Mouse (Mus musculus) testis, adult 2 months (tissue): Measurements from ENCODE around the gene Gse1.
A peak's percentile ranks its signal among the peaks of the same experiment; 100 is the strongest.

ENCODE experiments used
- CTCF ChIP-seq: fragments of 200-500 bp; IDR thresholded peaks from 2 replicates; pipeline ENCODE4 v1.5.1; 2012; ENCODE audit warnings: low read depth, mild to moderate bottlenecking, inconsistent platforms, low read length, moderate library complexity; ENCODE audit not compliant: control insufficient read depth, insufficient read depth, insufficient replicate concordance
- POLR2A ChIP-seq: fragments of 200-500 bp; IDR thresholded peaks from 2 replicates; pipeline ENCODE4 v1.6.1; 2012; ENCODE audit warnings: low read depth, mild to moderate bottlenecking, inconsistent platforms, low read length, moderate library complexity; ENCODE audit not compliant: control insufficient read depth

DNA sequence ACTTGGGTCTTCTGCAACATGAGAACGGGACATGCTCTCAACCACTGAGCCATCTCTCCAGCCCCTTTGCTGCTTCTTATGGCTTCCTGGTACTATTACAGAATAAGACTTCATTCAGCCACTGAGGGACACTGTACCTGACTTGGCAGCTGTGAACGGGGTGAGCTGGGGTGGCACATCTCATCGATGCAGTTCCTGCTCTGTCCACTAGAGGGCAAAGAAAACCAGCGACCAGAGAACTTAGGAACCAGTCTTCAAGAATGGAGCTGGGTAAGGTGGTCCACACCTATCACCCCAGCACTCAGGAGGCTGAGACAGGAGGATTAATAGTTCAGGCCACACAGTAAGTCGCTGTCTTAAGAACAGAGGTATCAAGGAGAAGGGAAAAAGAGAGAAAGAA lies 367.7 kb downstream of the Gse1 start:
- TF ChIP-seq CTCF (peak; percentile 94), POLR2A (no peak)
